Mouse (Mus musculus) heart, postnatal 36 days (tissue): ENCODE results near the gene Trip10. TPM values are rescaled to one million over a fixed set of nuclear protein-coding genes. Genes with fewer than 3 reads are reported as not detected.

Experiments used
- DNase-seq, 2 experiments: peaks; one replicate each; pipeline ENCODE4 v3.0.0; 2021 to 2022
- intact Hi-C: fragments of 180-260 bp; cut with DNase I; formaldehyde crosslinking; loops from one replicate; pipeline ENCODE4 v1.15.1; 2025
- total RNA-seq, 2 experiments: library from RNA; stranded (reverse); gene quantifications; 2 replicates each; pipeline ENCODE4 v1.2.3; 2021

Gene Trip10
- total RNA-seq: 100 to 1,000 TPM; 113 to 124 TPM

- peak; percentile 100 for DNase-seq
- intact Hi-C loops: loop anchor here (1.0 to 10.0 kb wide), 4 partner anchors 26 to 785 kb away; partner anchors contain the start of genes Alkbh7, Clpp and Rfx2
Observed at GRCm38 (mm10) chr17:57249186-57250181, at the start of gene Trip10. Trip10 (plus strand) TSS chr17:57249455.

GRCm38 (mm10) chr17:57201841-57202724, 47.2 kb upstream of the Trip10 start:
- intact Hi-C loops: no loop called here
- DNase-seq: no peak

- intact Hi-C loops: no loop called here
- DNase-seq: no peak
Observed at GRCm38 (mm10) chr17:57207938-57208337, 41.3 kb upstream of the Trip10 start.

GRCm38 (mm10) chr17:57209330-57209729, 39.9 kb upstream of the Trip10 start:
- no peak for DNase-seq

GRCm38 (mm10) chr17:57211501-57211900, 37.8 kb upstream of the Trip10 start:
- intact Hi-C loops: no loop called here
- DNase-seq: no peak

More at GRCm38 (mm10) chr17:57209330-57209729, 39.9 kb upstream of the Trip10 start:
- intact Hi-C loops: no loop called here

- intact Hi-C loops: no loop called here
Observed at GRCm38 (mm10) chr17:57214676-57215387, 34.4 kb upstream of the Trip10 start.

GRCm38 (mm10) chr17:57218335-57218900, 30.8 kb upstream of the Trip10 start:
- intact Hi-C loops: no loop called here
- no peak for DNase-seq

More at GRCm38 (mm10) chr17:57214676-57215387, 34.4 kb upstream of the Trip10 start:
- no peak for DNase-seq

- DNase-seq: peak; percentile 75 to 87
- intact Hi-C loops: loop anchor here (1.0 kb wide), 2 partner anchors 58 to 116 kb away; no protein-coding TSS in a partner anchor
Observed at GRCm38 (mm10) chr17:57219167-57219883, 29.9 kb upstream of the Trip10 start.

- intact Hi-C loops: loop anchor here (1.0 kb wide), 2 partner anchors 57 to 115 kb away; no protein-coding TSS in a partner anchor
- peak in 1 of 2 experiments; percentile 32 for DNase-seq
Observed at GRCm38 (mm10) chr17:57219884-57220207, 29.4 kb upstream of the Trip10 start.

- DNase-seq: no peak
- intact Hi-C loops: no loop called here
Observed at GRCm38 (mm10) chr17:57221911-57222310, 27.3 kb upstream of the Trip10 start.

GRCm38 (mm10) chr17:57223313-57223712, 25.9 kb upstream of the Trip10 start:
- intact Hi-C loops: no loop called here
- no peak for DNase-seq

- intact Hi-C loops: no loop called here
- DNase-seq: no peak
Observed at GRCm38 (mm10) chr17:57227468-57227867, 21.8 kb upstream of the Trip10 start.

- intact Hi-C loops: no loop called here
- DNase-seq: peak; percentile 19 to 29
Observed at GRCm38 (mm10) chr17:57228014-57228413, 21.2 kb upstream of the Trip10 start, which contains the start of gene C3. C3 (minus strand) TSS chr17:57228136.

- no peak for DNase-seq
- intact Hi-C loops: no loop called here
Observed at GRCm38 (mm10) chr17:57228873-57229272, 20.4 kb upstream of the Trip10 start.

GRCm38 (mm10) chr17:57229851-57230727, 19.2 kb upstream of the Trip10 start:
- intact Hi-C loops: no loop called here
- no peak for DNase-seq

- peak in 1 of 2 experiments; percentile 37 for DNase-seq
- intact Hi-C loops: no loop called here
Observed at GRCm38 (mm10) chr17:57230728-57231125, 18.5 kb upstream of the Trip10 start.

- DNase-seq: peak in 1 of 2 experiments; percentile 44
Observed at GRCm38 (mm10) chr17:57231321-57231771, 17.9 kb upstream of the Trip10 start.

GRCm38 (mm10) chr17:57232200-57232599, 17.1 kb upstream of the Trip10 start:
- DNase-seq: no peak
- intact Hi-C loops: no loop called here

More at GRCm38 (mm10) chr17:57231321-57231771, 17.9 kb upstream of the Trip10 start:
- intact Hi-C loops: no loop called here
